In the genomic region with DNA sequence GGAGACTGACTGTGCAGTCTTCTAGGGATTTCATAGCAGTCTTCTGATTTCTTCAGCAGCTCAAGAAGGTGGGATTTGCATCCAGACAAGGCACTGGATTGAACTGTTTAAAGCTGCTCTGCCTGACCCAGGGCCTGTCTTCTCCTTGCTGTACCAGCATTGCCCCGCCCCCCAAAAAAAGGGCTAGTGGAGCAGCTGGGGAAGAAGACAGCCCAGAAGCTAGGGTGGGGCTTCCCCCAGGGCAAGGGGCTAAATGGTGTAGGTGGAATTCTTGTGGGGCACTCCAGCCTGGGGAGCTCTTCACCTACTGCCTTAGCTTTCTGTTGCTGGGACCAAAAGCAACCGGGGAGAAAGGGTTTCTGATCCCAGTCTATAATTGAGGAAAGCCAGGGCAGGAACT, we compare ENCODE assay signal across 19 mouse cellular contexts.
"Had no signal": no experiment of that assay in that cellular context is flagged by ENCODE, and none has a peak within 500 bp of the region (broad histone marks: within the 10 kb centered on the region; RNA-seq: fewer than 3 reads in every experiment).

No protein-coding gene starts in this region.

- H3K9me3 ChIP-seq: intestine, embryonic 15.5 days; kidney, embryonic 15.5 days; limb, embryonic 12.5 days; limb, embryonic 15.5 days; lung, embryonic 15.5 days; midbrain, embryonic 12.5 days; neural tube, embryonic 12.5 days; neural tube, embryonic 15.5 days had no signal

- H3K36me3 ChIP-seq: intestine, embryonic 15.5 days; kidney, embryonic 15.5 days; limb, embryonic 12.5 days; limb, embryonic 15.5 days; lung, embryonic 15.5 days; midbrain, embryonic 12.5 days; neural tube, embryonic 12.5 days; neural tube, embryonic 15.5 days had no signal

- H3K27ac ChIP-seq: intestine, embryonic 15.5 days; kidney, embryonic 15.5 days; left cerebral cortex, adult 2 months; limb, embryonic 15.5 days; liver, embryonic 14.5 days; lung, embryonic 15.5 days; midbrain, embryonic 12.5 days; neural tube, embryonic 12.5 days; neural tube, embryonic 15.5 days had no signal

- DNase-seq: kidney, adult 11 months; kidney, adult 8-10 months; kidney, postnatal 10 days; kidney, postnatal 36 days; layer of hippocampus, postnatal 36 days; lung, adult 18-20 months; lung, postnatal 10 days; lung, postnatal 36 days; retina, postnatal 1 day had no signal

- H3K9ac ChIP-seq: intestine, embryonic 15.5 days; kidney, embryonic 15.5 days; limb, embryonic 12.5 days; limb, embryonic 15.5 days; liver, embryonic 14.5 days; lung, embryonic 15.5 days; midbrain, embryonic 12.5 days; neural tube, embryonic 12.5 days; neural tube, embryonic 15.5 days had no signal

- H3K27me3 ChIP-seq: intestine, embryonic 15.5 days had no signal

- H3K4me3 ChIP-seq: intestine, embryonic 15.5 days; kidney, embryonic 15.5 days; left cerebral cortex, adult 2 months; limb, embryonic 12.5 days; limb, embryonic 15.5 days; lung, embryonic 15.5 days; midbrain, embryonic 12.5 days; neural tube, embryonic 12.5 days; neural tube, embryonic 15.5 days had no signal
